Mouse (Mus musculus) forebrain, embryonic 14.5 days (tissue): ENCODE measurements around the gene Fam126a. TPM values are rescaled to one million over a fixed set of nuclear protein-coding genes. Genes with fewer than 3 reads are reported as not detected.
A peak's percentile ranks its signal among the peaks of the same experiment; 100 is the strongest.

ENCODE experiments used
- ATAC-seq: fragments of 200-750 bp; cut with Nextera tagmentation; 2 replicates; pipeline ENCODE4 v1.8.0; 2017; ENCODE audit warnings: mild to moderate bottlenecking, moderate library complexity
- DNase-seq: peaks from one replicate; pipeline ENCODE4 v3.0.0-alpha.2; 2015; ENCODE audit warnings: low spot score
- H3K27ac ChIP-seq: fragments of 300-500 bp; sonication (generic); 2 replicates; pipeline ENCODE4 v1.5.1; 2014; ENCODE audit warnings: low read depth, mild to moderate bottlenecking, control low read depth, low read length, moderate library complexity
- H3K27me3 ChIP-seq: fragments of 300-500 bp; sonication (generic); replicated peaks from 2 replicates; pipeline ENCODE4 v1.6.1; 2014; ENCODE audit warnings: low read length, control low read depth, mixed read lengths; ENCODE audit not compliant: control insufficient read depth, insufficient read depth
- H3K36me3 ChIP-seq: fragments of 300-500 bp; sonication (generic); 2 replicates; pipeline ENCODE4 v1.6.1; 2014; ENCODE audit warnings: low read length, control low read depth; ENCODE audit not compliant: control insufficient read depth, insufficient read depth
- H3K4me1 ChIP-seq: fragments of 300-500 bp; sonication (generic); 2 replicates; pipeline ENCODE4 v1.6.1; 2014; ENCODE audit warnings: antibody characterized with exemption, low read length, control low read depth; ENCODE audit not compliant: control insufficient read depth, insufficient read depth
- H3K4me2 ChIP-seq: fragments of 300-500 bp; sonication (generic); 2 replicates; pipeline ENCODE4 v1.6.1; 2014; ENCODE audit warnings: mild to moderate bottlenecking, control low read depth, low read length
- H3K4me3 ChIP-seq: fragments of 300-500 bp; sonication (generic); 2 replicates; pipeline ENCODE4 v1.5.1; 2014; ENCODE audit warnings: low read depth, low read length, control low read depth
- H3K9ac ChIP-seq: fragments of 300-500 bp; sonication (generic); 2 replicates; pipeline ENCODE4 v1.6.1; 2014; ENCODE audit warnings: mild to moderate bottlenecking, low read length, control low read depth, moderate library complexity
- H3K9me3 ChIP-seq: fragments of 300-500 bp; sonication (generic); replicated peaks from 2 replicates; pipeline ENCODE4 v1.6.1; 2016; ENCODE audit warnings: low read length, control low read depth, mixed read lengths; ENCODE audit not compliant: control insufficient read depth
- WGBS: fragments of 180-500 bp; shearing (Covaris S2); extraction: QIAGEN DNeasy Blood & Tissue Kit; methylation state at CpG from one replicate; pipeline ENCODE4 v1.1.7; 2014; 5-methylcytosine and 5-hydroxymethylcytosine counted together
- polyA plus RNA-seq: library from polyadenylated mRNA; unstranded; fragments of >200 nt; fragmentation: Nextera tagmentation; extraction: Ambion mirVana; gene quantifications from 2 replicates; pipeline ENCODE4 v1.2.1, GENCODE M21; 2014

The Fam126a gene
- polyA plus RNA-seq, 1 experiment from 2014 or later, result 38.2 TPM

GRCm38 (mm10) chr5:23993553-23993894 lies 37.0 kb downstream of the Fam126a start:
- Histone ChIP-seq H3K4me3 (no peak overlapping the region), H3K27ac (peak overlapping the region; percentile 80), H3K9me3 (no peaks in the 10 kb centered on the region), H3K4me1 (peaks cover 26% of the 10 kb centered on the region), H3K27me3 (no peaks in the 10 kb centered on the region), H3K9ac (peak overlapping the region; percentile 30; the same call in 1 of the 2 replicates), H3K4me2 (peak overlapping the region; percentile 6), H3K36me3 (no peaks in the 10 kb centered on the region)
- ATAC-seq (no peak), DNase-seq (no peak)
- 2% methylated on average over 2 of the region's 2 CpGs for WGBS

- Histone ChIP-seq H3K9me3 (no peaks in the 10 kb centered on the region), H3K27me3 (no peaks in the 10 kb centered on the region), H3K27ac (peak overlapping the region; percentile 80), H3K9ac (peak overlapping the region; percentile 30; the same call in 1 of the 2 replicates), H3K4me3 (no peak overlapping the region), H3K4me2 (peak overlapping the region; percentile 6), H3K36me3 (no peaks in the 10 kb centered on the region), H3K4me1 (peaks cover 26% of the 10 kb centered on the region)
- ATAC-seq, result peak; percentile 82
- 15% methylated on average over 5 of the region's 5 CpGs for WGBS
- DNase-seq, result peak; percentile 81
Measured at GRCm38 (mm10) chr5:23992876-23993552, 37.5 kb downstream of the Fam126a start.

- Histone ChIP-seq H3K9me3 (no peaks in the 10 kb centered on the region), H3K27me3 (no peaks in the 10 kb centered on the region), H3K27ac (peak overlapping the region; percentile 35; the same call in 1 of the 2 replicates), H3K4me2 (no peak overlapping the region), H3K9ac (no peak overlapping the region), H3K4me3 (no peak overlapping the region), H3K36me3 (no peaks in the 10 kb centered on the region; the same call in 1 of the 2 replicates), H3K4me1 (peaks cover 26% of the 10 kb centered on the region)
- peak; percentile 51; the same call in 1 of the 2 replicates for ATAC-seq
- DNase-seq, result peak; percentile 48
- WGBS, result 23% methylated on average over 3 of the region's 3 CpGs
Measured at GRCm38 (mm10) chr5:23990001-23990400, 40.5 kb downstream of the Fam126a start.

- Histone ChIP-seq H3K27me3 (no peaks in the 10 kb centered on the region), H3K4me2 (no peak overlapping the region), H3K27ac (no peak overlapping the region), H3K4me3 (no peak overlapping the region), H3K9me3 (no peaks in the 10 kb centered on the region), H3K4me1 (peaks cover 10% of the 10 kb centered on the region), H3K36me3 (peaks cover 13% of the 10 kb centered on the region; the same call in 1 of the 2 replicates), H3K9ac (no peak overlapping the region)
- no peak for ATAC-seq
- 77% methylated on average over 10 of the region's 10 CpGs for WGBS
- no peak for DNase-seq
Measured at GRCm38 (mm10) chr5:23987792-23988191, 42.7 kb downstream of the Fam126a start.

GRCm38 (mm10) chr5:23982081-23982480 lies 48.4 kb downstream of the Fam126a start:
- no peak for DNase-seq
- ATAC-seq, result no peak
- WGBS, result 86% methylated on average over 1 of the region's 1 CpGs

GRCm38 (mm10) chr5:23978516-23978915 lies 52.0 kb downstream of the Fam126a start:
- no peaks in the 10 kb centered on the region for H3K27me3 ChIP-seq
- H3K36me3 ChIP-seq, result peaks cover 41% of the 10 kb centered on the region
- DNase-seq (no peak), ATAC-seq (no peak)
- no peaks in the 10 kb centered on the region for H3K9me3 ChIP-seq
- no peak overlapping the region for H3K4me2 ChIP-seq
- 93% methylated on average over 14 of the region's 14 CpGs for WGBS
- H3K9ac ChIP-seq, result no peak overlapping the region
- H3K27ac ChIP-seq, result no peak overlapping the region
- H3K4me3 ChIP-seq, result no peak overlapping the region
- H3K4me1 ChIP-seq, result no peaks in the 10 kb centered on the region

More at GRCm38 (mm10) chr5:23982081-23982480, 48.4 kb downstream of the Fam126a start:
- no peak overlapping the region for H3K4me3 ChIP-seq
- H3K9me3 ChIP-seq, result no peaks in the 10 kb centered on the region
- peaks cover 45% of the 10 kb centered on the region for H3K36me3 ChIP-seq
- H3K27me3 ChIP-seq, result no peaks in the 10 kb centered on the region
- no peak overlapping the region for H3K4me2 ChIP-seq
- H3K27ac ChIP-seq, result no peak overlapping the region
- no peak overlapping the region for H3K9ac ChIP-seq
- H3K4me1 ChIP-seq, result no peaks in the 10 kb centered on the region

GRCm38 (mm10) chr5:23974994-23975575 lies 55.4 kb downstream of the Fam126a start:
- Histone ChIP-seq H3K4me2 (no peak overlapping the region), H3K36me3 (peaks cover 19% of the 10 kb centered on the region), H3K4me1 (no peaks in the 10 kb centered on the region), H3K4me3 (no peak overlapping the region), H3K27ac (no peak overlapping the region), H3K9ac (no peak overlapping the region), H3K27me3 (no peaks in the 10 kb centered on the region), H3K9me3 (no peaks in the 10 kb centered on the region)
- WGBS, result 91% methylated on average over 3 of the region's 3 CpGs
- ATAC-seq, result no peak
- no peak for DNase-seq

GRCm38 (mm10) chr5:23967705-23968104 lies 62.8 kb downstream of the Fam126a start:
- ATAC-seq (no peak), DNase-seq (peak; percentile 58)
- no peak overlapping the region for H3K4me2 ChIP-seq
- no peaks in the 10 kb centered on the region for H3K27me3 ChIP-seq
- WGBS, result 40% methylated on average over 5 of the region's 5 CpGs
- peaks cover 20% of the 10 kb centered on the region for H3K36me3 ChIP-seq
- no peak overlapping the region for H3K9ac ChIP-seq
- no peak overlapping the region for H3K4me3 ChIP-seq
- H3K27ac ChIP-seq, result no peak overlapping the region
- H3K9me3 ChIP-seq, result no peaks in the 10 kb centered on the region
- peaks cover 4% of the 10 kb centered on the region for H3K4me1 ChIP-seq

- DNase-seq, result no peak
- Histone ChIP-seq H3K9ac (no peak overlapping the region), H3K36me3 (peaks cover 23% of the 10 kb centered on the region), H3K4me1 (peaks cover 4% of the 10 kb centered on the region), H3K27me3 (no peaks in the 10 kb centered on the region), H3K9me3 (no peaks in the 10 kb centered on the region), H3K4me3 (no peak overlapping the region), H3K27ac (no peak overlapping the region), H3K4me2 (no peak overlapping the region)
- no peak for ATAC-seq
- 81% methylated on average over 10 of the region's 10 CpGs for WGBS
Measured at GRCm38 (mm10) chr5:23964599-23965165, 65.8 kb downstream of the Fam126a start.
